Mouse (Mus musculus) lung, postnatal 10 days (tissue): ENCODE data around the gene Ear14.
A peak's percentile ranks its signal among the peaks of the same experiment; 100 is the strongest.
"Not testable (repeated sequence)": the region's sequence is repeated elsewhere in the genome, so short reads cannot be mapped to it uniquely, and the experiment has no call there.

ENCODE experiments used
- DNase-seq: peaks from one replicate; pipeline ENCODE4 v3.0.0; 2021

Gene Ear14

GRCm38 (mm10) chr14:51203115-51203514 is at the start of gene Ear14:
Gene Ear14, plus strand, starts transcription at chr14:51203391.
- no peak for DNase-seq

- no peak for DNase-seq
These were observed 47.0 kb upstream of the Ear14 start for GRCm38 (mm10) chr14:51156056-51156735.

GRCm38 (mm10) chr14:51156736-51157068 is 46.5 kb upstream of the Ear14 start:
- DNase-seq, result no peak

GRCm38 (mm10) chr14:51157072-51157471 is 46.1 kb upstream of the Ear14 start:
- DNase-seq, result no peak

GRCm38 (mm10) chr14:51161976-51162375 is 41.2 kb upstream of the Ear14 start, which contains the start of gene Rnase2b:
Gene Rnase2b, plus strand, starts transcription at chr14:51162260.
- DNase-seq, result not testable (repeated sequence)

- DNase-seq, result not testable (repeated sequence)
These were observed 39.9 kb upstream of the Ear14 start for GRCm38 (mm10) chr14:51163323-51163722.

GRCm38 (mm10) chr14:51165435-51165834 is 37.8 kb upstream of the Ear14 start:
- no peak for DNase-seq

- DNase-seq, result no peak
These were observed 37.1 kb upstream of the Ear14 start for GRCm38 (mm10) chr14:51166068-51166467.

- peak; percentile 36 for DNase-seq
These were observed 30.9 kb upstream of the Ear14 start for GRCm38 (mm10) chr14:51172095-51172865.

GRCm38 (mm10) chr14:51172947-51173346 is 30.2 kb upstream of the Ear14 start:
- DNase-seq, result not testable (repeated sequence)

GRCm38 (mm10) chr14:51173843-51174242 is 29.3 kb upstream of the Ear14 start:
- DNase-seq, result no peak

- not testable (repeated sequence) for DNase-seq
These were observed 22.1 kb upstream of the Ear14 start for GRCm38 (mm10) chr14:51181051-51181450.

- peak; percentile 64 for DNase-seq
These were observed 7.5 kb upstream of the Ear14 start for GRCm38 (mm10) chr14:51195681-51196080.

GRCm38 (mm10) chr14:51199098-51200023 is 3.8 kb upstream of the Ear14 start, which contains the start of gene Ang2:
Gene Ang2, minus strand, starts transcription at chr14:51199148.
- no peak for DNase-seq

- no peak for DNase-seq
These were observed 3.1 kb upstream of the Ear14 start for GRCm38 (mm10) chr14:51200054-51200453.

- no peak for DNase-seq
These were observed 2.7 kb upstream of the Ear14 start for GRCm38 (mm10) chr14:51200466-51200865.

GRCm38 (mm10) chr14:51220075-51220474 is 16.9 kb downstream of the Ear14 start:
- DNase-seq, result not testable (repeated sequence)

- not testable (repeated sequence) for DNase-seq
These were observed 26.5 kb downstream of the Ear14 start for GRCm38 (mm10) chr14:51229657-51230056.

- DNase-seq, result not testable (repeated sequence)
These were observed 34.3 kb downstream of the Ear14 start for GRCm38 (mm10) chr14:51237488-51237887.

- DNase-seq, result peak; percentile 46
These were observed 37.7 kb downstream of the Ear14 start for GRCm38 (mm10) chr14:51240899-51241298.

GRCm38 (mm10) chr14:51247736-51248135 is 44.5 kb downstream of the Ear14 start:
- DNase-seq, result no peak

GRCm38 (mm10) chr14:51250348-51250747 is 47.2 kb downstream of the Ear14 start:
- no peak for DNase-seq

- DNase-seq, result not testable (repeated sequence)
These were observed 49.0 kb downstream of the Ear14 start for GRCm38 (mm10) chr14:51252206-51252605.
